8 mouse cellular contexts compared by ENCODE assay signal in the genomic region with DNA sequence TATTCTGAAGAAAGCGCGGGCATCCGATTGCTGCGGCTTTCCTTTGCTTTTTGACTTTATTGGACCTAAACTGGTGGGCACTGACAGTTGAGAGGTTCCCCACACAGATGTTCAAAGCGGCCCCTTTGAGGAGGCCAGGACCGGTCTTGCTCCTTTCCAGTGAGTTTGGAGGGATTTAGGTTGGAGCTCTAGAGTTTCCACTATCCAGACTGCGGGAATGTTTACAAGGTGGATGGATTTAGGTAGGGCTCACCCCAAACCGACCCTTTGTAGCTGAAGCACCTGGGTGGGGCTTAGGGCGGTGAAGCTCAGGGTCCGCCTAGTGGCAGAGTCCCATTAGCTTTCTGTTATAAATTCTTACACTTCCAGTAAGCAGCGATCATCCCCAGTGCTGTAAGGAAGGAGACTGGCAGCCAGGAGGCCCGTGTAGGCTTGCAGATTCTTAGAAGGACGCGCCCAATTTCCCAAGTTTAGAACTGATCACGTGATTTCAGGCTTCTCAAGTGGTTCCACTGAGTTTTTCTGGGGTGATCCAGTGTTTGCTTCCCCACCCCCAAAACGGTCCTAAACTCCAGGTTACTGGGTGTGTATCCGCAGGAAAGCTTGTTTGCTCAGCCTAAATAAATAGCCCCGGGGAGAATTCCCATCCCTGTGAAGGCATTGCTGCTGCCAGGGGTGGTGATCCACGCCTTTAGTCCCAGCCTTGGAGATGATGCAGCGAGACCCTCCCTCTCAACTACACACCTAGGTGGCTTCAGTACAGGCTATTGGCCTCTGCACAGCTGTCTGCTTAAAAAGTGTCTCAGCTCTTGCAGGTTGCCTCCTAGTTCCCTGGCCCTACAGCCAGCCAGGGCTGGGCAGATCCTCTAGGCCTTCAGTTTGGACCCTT. TPM values are rescaled to one million over a fixed set of nuclear protein-coding genes. Genes with fewer than 3 reads are reported as not detected.
DNase-seq lines count a peak whose midpoint lies in the region; ATAC-seq lines count a peak whose summit lies in the region.

No protein-coding gene starts in this region.

- peaks cover 33% of the 10 kb centered on the region for H3K36me3 ChIP-seq in forebrain, embryonic 10.5 days (replicated peaks)
- peaks cover 9% of the 10 kb centered on the region for H3K36me3 ChIP-seq in hindbrain, embryonic 16.5 days (ENCODE audit: control insufficient read depth, insufficient read depth, low read length)
- peaks cover 41% of the 10 kb centered on the region for H3K36me3 ChIP-seq in liver, embryonic 12.5 days

- 18% methylated on average over 20 of the region's 20 CpGs for WGBS in forebrain, embryonic 10.5 days
- WGBS in hindbrain, embryonic 16.5 days: 19% methylated on average over 20 of the region's 20 CpGs
- WGBS in liver, embryonic 12.5 days (ENCODE audit: insufficient replicate concordance): 15% methylated on average over 20 of the region's 20 CpGs

- peak; percentile 61 to 68 for DNase-seq in B cell, adult 2 months
- peak; percentile 81 for DNase-seq in NIH3T3 (ENCODE audit: low read depth)
- no peak for DNase-seq in forebrain, embryonic 10.5 days (ENCODE audit: extremely low spot score, low spot score)
- peak; percentile 76 for DNase-seq in thymus, postnatal 4 days
- DNase-seq in gastrocnemius, postnatal 36 days: no peak

- intact Hi-C loops in gastrocnemius, postnatal 36 days (cut with DNase I): no loop called here

- ATAC-seq in hindbrain, embryonic 16.5 days: 0 out of 2 replicates have a peak, but pooled peaks have one; percentile 1
- peak; percentile 25 for ATAC-seq in liver, embryonic 12.5 days
- peak; percentile 28; the same call in 1 of the 2 replicates for ATAC-seq in monocyte, adult 5-6 weeks (replicated peaks; ENCODE audit: insufficient number of reproducible peaks, low FRiP score, low TSS enrichment, poor library complexity, severe bottlenecking)

- H3K4me2 ChIP-seq in hindbrain, embryonic 16.5 days (ENCODE audit: low read length): peak overlapping the region; percentile 98
- H3K4me2 ChIP-seq in liver, embryonic 12.5 days: peak overlapping the region; percentile 92

- peaks cover 31% of the 10 kb centered on the region for H3K4me1 ChIP-seq in forebrain, embryonic 10.5 days
- H3K4me1 ChIP-seq in hindbrain, embryonic 16.5 days (ENCODE audit: control insufficient read depth, insufficient read depth, low read depth, low read length): peaks cover 23% of the 10 kb centered on the region
- H3K4me1 ChIP-seq in liver, embryonic 12.5 days: peaks cover 63% of the 10 kb centered on the region

- no peaks in the 10 kb centered on the region for H3K27me3 ChIP-seq in forebrain, embryonic 10.5 days (ENCODE audit: poor library complexity, severe bottlenecking)
- no peaks in the 10 kb centered on the region for H3K27me3 ChIP-seq in hindbrain, embryonic 16.5 days (replicated peaks; ENCODE audit: control insufficient read depth, insufficient read depth, low read length)
- no peaks in the 10 kb centered on the region for H3K27me3 ChIP-seq in liver, embryonic 12.5 days (replicated peaks)

- peak overlapping the region; percentile 86 for H3K9ac ChIP-seq in hindbrain, embryonic 16.5 days (ENCODE audit: low read depth, low read length)
- peak overlapping the region; percentile 96 for H3K9ac ChIP-seq in liver, embryonic 12.5 days

- H3K4me3 ChIP-seq in forebrain, embryonic 10.5 days: peak overlapping the region; percentile 97
- peak overlapping the region; percentile 96 for H3K4me3 ChIP-seq in hindbrain, embryonic 16.5 days (ENCODE audit: low read length)
- H3K4me3 ChIP-seq in liver, embryonic 12.5 days: peak overlapping the region; percentile 96

- H3K27ac ChIP-seq in forebrain, embryonic 10.5 days: peak overlapping the region; percentile 87; the same call in 1 of the 2 replicates
- peak overlapping the region; percentile 76 for H3K27ac ChIP-seq in hindbrain, embryonic 16.5 days (ENCODE audit: low read depth, low read length)
- H3K27ac ChIP-seq in liver, embryonic 12.5 days: peak overlapping the region; percentile 93

- H3K9me3 ChIP-seq in forebrain, embryonic 10.5 days: no peaks in the 10 kb centered on the region
- H3K9me3 ChIP-seq in hindbrain, embryonic 16.5 days (ENCODE audit: control insufficient read depth, low read length): no peaks in the 10 kb centered on the region
- H3K9me3 ChIP-seq in liver, embryonic 12.5 days (replicated peaks): no peaks in the 10 kb centered on the region

RNA-seq across cellular contexts. Expression of a gene that starts 1.3 kb away (rescaled TPM):
- 175 TPM in 2 replicates for polyA plus RNA-seq in forebrain, embryonic 10.5 days (2016; fragmentation: Nextera tagmentation; extraction: Ambion mirVana)
- 355 and 365 TPM in 2 replicates for polyA plus RNA-seq in hindbrain, embryonic 16.5 days (2015; fragmentation: Nextera tagmentation; extraction: Ambion mirVana)
- 135 and 137 TPM in 2 replicates for polyA plus RNA-seq in liver, embryonic 12.5 days (2016; fragmentation: Nextera tagmentation; extraction: Ambion mirVana)
- total RNA-seq in monocyte, adult 5-6 weeks (2017): 141 to 166 TPM (median 161 TPM) in 3 replicates
- total RNA-seq in gastrocnemius, postnatal 36 days (2021): 100 to 1,000 TPM; 133 to 158 TPM

RNA-seq across cellular contexts. Expression of a gene that starts 12.8 kb away (rescaled TPM):
- 13.1 and 14.8 TPM in 2 replicates for polyA plus RNA-seq in forebrain, embryonic 10.5 days (2016; fragmentation: Nextera tagmentation; extraction: Ambion mirVana)
- polyA plus RNA-seq in hindbrain, embryonic 16.5 days (2015; fragmentation: Nextera tagmentation; extraction: Ambion mirVana): 37.0 and 37.5 TPM in 2 replicates
- polyA plus RNA-seq in liver, embryonic 12.5 days (2016; fragmentation: Nextera tagmentation; extraction: Ambion mirVana): 19.6 and 19.8 TPM in 2 replicates
- total RNA-seq in monocyte, adult 5-6 weeks (2017): 3.8 to 7.4 TPM (median 5.3 TPM) in 3 replicates
- total RNA-seq in gastrocnemius, postnatal 36 days (2021): 100 to 1,000 TPM; 100 to 124 TPM

RNA-seq across cellular contexts. Expression of a gene that starts 47.3 kb away (rescaled TPM):
- not detected in 2 replicates for polyA plus RNA-seq in forebrain, embryonic 10.5 days (2016; fragmentation: Nextera tagmentation; extraction: Ambion mirVana)
- not detected in 2 replicates for polyA plus RNA-seq in hindbrain, embryonic 16.5 days (2015; fragmentation: Nextera tagmentation; extraction: Ambion mirVana)
- polyA plus RNA-seq in liver, embryonic 12.5 days (2016; fragmentation: Nextera tagmentation; extraction: Ambion mirVana): not detected in 2 replicates
- not detected in 3 replicates for total RNA-seq in monocyte, adult 5-6 weeks (2017)
- total RNA-seq in gastrocnemius, postnatal 36 days (2021): not detected

Comparison
In these comparisons a context has a peak if more than half of its experiments do, and no peak if none do; other contexts are left out.
1. DNase-seq: peak in B cell, adult 2 months (2 of 2), NIH3T3 (single experiment) and thymus, postnatal 4 days (single experiment); none in forebrain, embryonic 10.5 days (single experiment) and gastrocnemius, postnatal 36 days (0 of 2).
2. Peak in every context shown above with its lines, with median percentiles within 50 percentile points of each other: H3K27ac ChIP-seq, H3K4me3 ChIP-seq and ATAC-seq.